Mouse (Mus musculus) urinary bladder, postnatal 36 days (tissue): Measurements from ENCODE around the gene Wdr66.
"Not testable (repeated sequence)": the region's sequence is repeated elsewhere in the genome, so short reads cannot be mapped to it uniquely, and the experiment has no call there.

Experiments used
- DNase-seq, 2 experiments: peaks; one replicate each; pipeline ENCODE4 v3.0.0; 2022; ENCODE audit warnings: low spot score in 2 of 2, mixed read lengths in 1 of 2

Wdr66 gene

DNA sequence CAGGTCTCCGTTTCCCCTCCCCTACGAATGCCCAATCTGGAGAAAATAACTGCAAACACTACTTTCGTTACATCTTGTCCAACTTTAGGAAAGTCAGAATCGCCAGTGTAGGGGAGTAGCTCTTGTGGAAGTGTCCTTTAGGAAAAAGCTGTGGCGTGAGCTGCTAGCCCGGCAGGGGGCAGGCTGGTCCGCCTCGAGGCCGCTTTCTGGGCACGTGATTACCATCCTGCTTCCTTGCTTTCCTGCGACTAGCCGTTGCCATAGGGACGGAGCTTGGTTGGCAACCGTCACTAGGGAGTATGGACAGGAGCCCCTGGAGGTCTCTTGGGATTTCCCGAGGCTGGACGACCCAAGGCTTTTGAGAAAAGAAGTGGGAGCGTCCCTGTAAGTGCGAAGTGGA is at the start of gene Wdr66:
TSS of gene Wdr66 (plus strand) at position 269 of the 400 bp plus-strand sequence.
- peak; percentile 63 to 77 for DNase-seq

DNA sequence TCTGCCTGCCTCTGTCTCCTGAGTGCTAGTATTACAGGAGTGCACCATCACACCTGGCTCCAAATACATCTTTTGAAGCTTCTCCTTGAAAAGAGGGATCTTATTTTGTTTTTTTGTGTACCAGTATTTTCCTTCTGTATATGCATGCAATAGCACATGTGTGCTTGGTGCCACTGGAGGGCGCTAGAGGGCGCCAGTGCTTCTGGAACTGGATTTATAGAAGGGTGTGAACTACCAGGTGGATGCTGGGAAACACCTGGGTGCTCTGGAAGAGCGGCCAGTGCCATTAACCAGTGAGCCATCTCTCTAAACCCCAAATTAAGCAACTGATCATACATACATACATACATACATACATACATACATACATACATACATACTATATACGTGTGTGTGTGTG is 49.1 kb upstream of the Wdr66 start:
- not testable (repeated sequence) for DNase-seq

- DNase-seq = not testable (repeated sequence)
These were observed 48.3 kb upstream of the Wdr66 start for GRCm38 (mm10) chr5:123203591-123203990.

- not testable (repeated sequence) for DNase-seq
These were observed 29.4 kb upstream of the Wdr66 start for GRCm38 (mm10) chr5:123222346-123223050.

DNA sequence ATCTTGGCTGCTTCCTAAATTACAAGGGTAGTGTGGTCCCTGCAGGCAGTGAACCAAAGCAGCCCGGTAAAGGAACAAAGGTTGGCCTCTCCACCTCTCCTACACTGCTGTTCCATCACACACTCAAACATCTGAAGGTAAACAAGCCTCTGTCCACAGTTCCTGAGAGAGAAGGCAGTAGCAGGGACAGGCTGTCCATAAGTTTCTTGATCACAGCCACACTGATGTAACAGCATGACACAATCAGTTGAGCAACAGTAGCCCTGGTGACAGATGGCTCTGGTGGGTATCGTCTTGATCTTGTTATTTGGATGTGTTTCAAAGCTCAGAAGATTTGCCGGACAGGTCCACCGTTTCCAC is 28.9 kb upstream of the Wdr66 start:
- DNase-seq = no peak

DNA sequence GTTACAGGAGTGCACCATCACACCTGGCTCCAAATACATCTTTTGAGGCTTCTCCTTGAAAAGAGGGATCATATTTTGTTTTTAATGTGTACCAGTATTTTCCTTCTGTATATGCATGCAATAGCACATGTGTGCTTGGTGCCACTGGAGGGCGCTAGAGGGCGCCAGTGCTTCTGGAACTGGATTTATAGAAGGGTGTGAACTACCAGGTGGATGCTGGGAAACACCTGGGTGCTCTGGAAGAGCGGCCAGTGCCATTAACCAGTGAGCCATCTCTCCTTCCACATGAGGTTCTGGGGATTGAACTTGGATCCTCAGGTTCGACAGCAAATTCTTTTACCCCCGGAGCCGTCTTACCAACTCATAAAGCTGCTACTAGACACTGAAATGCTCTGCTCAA is 28.0 kb upstream of the Wdr66 start:
- DNase-seq = not testable (repeated sequence)

GRCm38 (mm10) chr5:123226851-123227250 is 25.1 kb upstream of the Wdr66 start:
- DNase-seq = no peak

GRCm38 (mm10) chr5:123227762-123228523 is 24.0 kb upstream of the Wdr66 start:
- peak; percentile 95 to 96 for DNase-seq

GRCm38 (mm10) chr5:123228524-123228922 is 23.4 kb upstream of the Wdr66 start:
- no peak for DNase-seq

- no peak for DNase-seq
These were observed 22.6 kb upstream of the Wdr66 start for GRCm38 (mm10) chr5:123229296-123229695.

DNA sequence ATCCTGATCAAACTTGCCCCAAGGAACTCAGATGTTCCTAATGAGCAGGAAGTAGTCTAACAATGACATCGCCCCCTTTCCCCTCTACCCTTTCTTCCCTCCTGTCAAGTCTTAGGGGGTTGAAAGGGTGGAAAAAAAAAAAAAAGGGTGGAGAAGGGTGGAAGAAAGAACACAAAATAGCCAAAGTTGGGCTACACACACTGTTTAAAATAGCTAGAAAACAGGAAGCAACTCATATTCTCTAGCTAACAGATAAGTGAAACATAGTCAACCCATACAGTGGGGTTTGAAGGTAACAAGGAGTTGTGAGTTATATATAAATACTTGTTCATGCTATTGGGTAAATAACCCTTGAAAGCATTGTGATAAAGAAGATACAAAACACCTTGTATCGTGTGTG is 19.7 kb upstream of the Wdr66 start:
- no peak for DNase-seq

DNA sequence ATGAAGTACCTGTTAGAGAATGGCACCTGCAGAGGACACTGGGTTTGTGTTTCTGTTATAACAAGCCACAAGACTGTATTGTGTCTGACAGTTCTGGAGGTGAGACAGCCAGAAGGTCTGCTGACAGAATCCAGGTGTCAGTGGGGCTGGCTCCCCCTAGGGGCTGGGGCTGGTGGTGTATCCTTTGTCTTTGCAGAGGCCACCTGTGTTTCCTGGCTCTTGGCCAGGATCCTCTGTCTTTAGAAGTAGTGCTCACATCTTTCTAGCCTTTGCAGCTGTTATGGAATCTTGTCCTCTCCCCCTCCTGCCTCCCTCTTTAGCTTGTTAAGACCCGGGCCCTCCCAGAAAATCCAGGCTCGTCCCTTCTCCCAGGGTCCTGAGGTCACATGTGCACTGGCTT is 16.2 kb upstream of the Wdr66 start:
- peak in 1 of 2 experiments; percentile 36 for DNase-seq

DNA sequence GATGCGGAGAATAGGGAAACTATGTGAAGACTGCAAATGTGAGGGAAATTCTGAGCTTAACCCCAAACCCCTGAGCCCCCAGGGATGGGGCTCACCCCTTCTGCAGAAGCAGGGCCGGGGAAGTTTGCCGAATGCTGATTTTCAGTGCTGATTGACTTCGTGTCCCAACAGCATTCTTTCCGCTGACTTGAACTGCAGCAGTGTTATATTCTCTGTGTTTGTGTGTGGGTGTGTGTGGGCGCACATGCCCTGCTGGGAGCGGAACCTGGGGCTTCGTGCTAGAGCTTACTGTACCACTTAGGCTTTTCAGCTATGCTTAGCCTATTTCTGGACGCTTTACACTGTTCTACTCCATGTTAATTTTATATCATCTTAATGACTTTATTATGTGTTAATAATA is 15.5 kb upstream of the Wdr66 start:
- DNase-seq = no peak

DNA sequence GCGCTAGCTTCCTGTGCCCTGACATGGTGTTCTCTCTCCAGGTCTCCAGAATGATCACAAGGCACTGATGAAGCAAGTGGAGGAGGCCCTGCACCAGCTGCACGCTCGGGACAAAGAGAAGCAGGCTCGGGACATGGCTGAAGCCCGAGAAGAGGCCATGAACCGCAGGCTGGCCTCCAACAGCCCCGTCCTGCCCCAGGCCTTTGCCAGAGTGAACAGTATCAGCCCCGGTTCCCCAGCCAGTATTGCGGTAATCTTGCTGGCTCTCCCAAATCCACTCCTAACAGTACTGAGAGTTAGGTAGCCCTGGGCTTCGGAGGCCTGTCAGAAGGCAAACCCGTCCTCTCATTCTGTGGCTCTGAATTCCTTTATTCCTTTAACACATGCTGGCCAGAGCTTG is 12.4 kb upstream of the Wdr66 start:
- DNase-seq = peak in 1 of 2 experiments; percentile 69

- no peak for DNase-seq
These were observed 6.4 kb upstream of the Wdr66 start for GRCm38 (mm10) chr5:123245518-123245917.

GRCm38 (mm10) chr5:123251390-123251789 is 512 bp upstream of the Wdr66 start:
- DNase-seq = no peak

DNA sequence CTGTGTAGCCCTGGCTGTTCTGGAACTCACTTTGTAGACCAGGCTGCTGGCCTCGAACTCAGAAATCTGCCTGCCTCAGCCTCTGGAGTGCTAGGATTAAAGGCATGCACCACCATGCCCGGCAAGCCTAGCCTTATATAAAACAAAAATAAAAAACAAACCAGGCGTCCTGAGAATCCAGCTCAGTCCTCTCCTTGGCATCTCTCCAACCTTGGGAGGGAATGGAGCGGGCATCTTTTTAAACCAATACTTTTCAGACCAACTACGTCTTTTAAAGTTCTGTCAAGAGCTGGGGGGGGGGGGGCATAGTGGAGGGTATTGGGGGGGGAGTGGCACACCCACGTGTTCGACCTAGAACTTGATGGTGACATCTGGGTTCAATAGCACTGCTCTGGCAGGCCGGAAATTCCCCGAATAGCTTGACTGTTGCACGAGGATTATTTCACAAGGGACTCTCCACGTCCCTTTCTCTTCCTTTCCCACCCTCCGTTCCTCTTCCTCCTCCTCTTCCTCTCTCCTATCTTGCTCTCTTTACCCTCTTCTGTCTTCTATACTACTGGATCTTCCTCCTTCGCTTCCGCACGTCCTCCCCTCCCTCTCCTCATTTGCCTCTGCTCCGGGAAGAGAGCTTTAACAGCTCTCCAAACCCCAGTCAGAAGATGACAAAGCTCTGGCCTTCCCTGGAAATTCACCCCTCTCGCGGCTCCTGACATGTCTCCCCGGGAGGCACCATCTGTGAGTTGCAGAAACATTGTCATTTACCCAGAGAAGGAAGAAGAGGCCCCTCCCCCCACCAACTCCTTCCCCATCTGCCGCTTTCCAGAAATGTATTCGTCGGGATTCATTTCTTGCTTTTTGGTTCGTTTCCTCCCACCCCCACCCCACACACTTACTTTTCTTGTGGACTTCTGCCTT is 5.2 kb downstream of the Wdr66 start:
- no peak for DNase-seq

DNA sequence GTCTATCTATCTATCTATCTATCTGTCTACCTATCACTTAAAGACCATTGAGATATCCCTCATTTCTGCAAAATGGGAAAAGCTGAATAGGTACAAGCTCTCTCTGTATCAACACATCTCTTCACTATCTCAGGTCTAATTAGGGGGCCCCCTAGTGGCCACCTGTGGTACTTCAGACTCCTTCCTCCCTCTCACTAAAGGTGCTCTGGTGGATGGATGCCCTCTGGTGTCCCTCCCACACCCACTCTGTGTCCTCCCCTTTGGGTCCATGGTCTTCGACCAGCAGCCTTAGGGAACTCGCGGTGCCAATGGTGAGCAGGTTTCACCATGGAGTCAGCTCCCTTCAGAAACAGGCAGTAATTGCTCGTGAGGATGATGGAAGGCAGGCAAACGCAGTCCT is 7.1 kb downstream of the Wdr66 start:
- peak; percentile 35 to 52 for DNase-seq

- DNase-seq = no peak
These were observed 8.8 kb downstream of the Wdr66 start for GRCm38 (mm10) chr5:123260698-123261097.

- no peak for DNase-seq
These were observed 15.0 kb downstream of the Wdr66 start for GRCm38 (mm10) chr5:123266909-123267308.

- no peak for DNase-seq
These were observed 16.9 kb downstream of the Wdr66 start for GRCm38 (mm10) chr5:123268477-123269474.
